Mouse (Mus musculus) urinary bladder, postnatal 25 days (tissue): ENCODE measurements around the gene Slc7a5.

ENCODE experiments used
- DNase-seq: peaks from one replicate; pipeline ENCODE4 v3.0.0; 2022; ENCODE audit warnings: low spot score

The Slc7a5 gene

DNA sequence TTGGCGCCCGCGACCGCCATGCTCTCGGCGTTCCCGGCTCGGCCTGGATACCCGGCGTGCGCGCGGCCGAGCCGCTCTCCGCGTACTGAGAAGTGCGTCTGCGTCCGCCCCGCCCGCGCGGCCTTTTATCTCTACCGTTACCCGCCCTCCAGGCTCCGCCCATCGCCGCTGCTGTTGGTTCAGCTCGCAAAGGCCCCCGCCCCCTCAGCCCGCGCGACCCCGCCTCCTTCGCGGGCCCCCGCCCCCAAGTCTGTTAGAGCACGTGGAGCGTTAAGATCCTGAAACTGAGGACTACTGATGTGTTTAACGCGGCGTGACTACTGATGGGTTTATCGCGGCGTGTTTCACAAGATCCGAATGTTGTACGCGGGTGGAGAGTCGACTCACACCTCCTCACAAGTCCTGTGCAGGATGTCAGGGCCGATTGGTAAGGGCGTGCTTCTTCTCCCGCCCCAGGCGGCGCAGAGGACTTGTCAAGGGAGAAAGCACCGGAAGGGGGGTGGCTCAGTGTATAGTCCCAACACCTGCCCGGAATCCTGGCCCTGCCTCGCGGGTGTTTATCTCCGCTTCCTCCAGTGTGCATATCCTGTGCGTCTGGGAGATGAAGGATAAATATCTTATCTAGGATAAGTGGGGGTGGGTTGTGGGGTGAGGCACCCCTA, at the start of gene Slc7a5:
Gene Slc7a5 (minus strand): TSS at position 108 of the 662 bp plus-strand sequence.
- peak; percentile 99 for DNase-seq

DNA sequence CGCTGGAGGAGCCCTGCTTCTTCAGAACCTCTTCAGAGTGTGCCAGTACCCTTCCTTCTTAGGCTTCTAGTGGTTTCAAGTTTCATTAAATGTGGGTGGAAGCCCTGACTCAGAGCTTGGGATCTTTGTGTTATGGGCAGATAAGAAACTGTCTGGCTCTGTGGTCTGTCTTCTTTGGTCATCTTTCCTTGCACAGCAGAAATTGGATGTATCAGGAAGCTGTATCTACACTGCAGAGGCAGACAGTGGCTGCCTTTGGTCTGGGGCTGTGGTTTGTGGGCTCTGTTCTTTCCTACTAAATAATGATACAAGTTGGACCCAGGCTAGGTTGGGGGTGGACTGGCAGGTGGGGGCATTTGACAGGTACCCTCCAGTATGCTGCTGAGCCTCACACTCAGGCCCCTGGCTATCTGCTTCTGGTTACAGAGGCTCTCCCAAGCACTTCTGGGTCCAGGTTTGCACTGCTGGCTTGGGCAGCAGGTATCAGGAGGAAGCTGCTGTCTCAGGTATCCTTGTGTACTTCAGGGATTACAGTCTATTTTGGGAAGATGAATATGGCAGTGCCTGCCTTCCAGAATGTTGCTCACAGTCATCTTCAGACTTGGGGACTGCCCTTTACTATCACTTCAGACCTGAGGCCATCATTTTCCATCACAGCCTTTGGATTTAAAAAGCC, 48.5 kb upstream of the Slc7a5 start:
- DNase-seq, result no peak

DNA sequence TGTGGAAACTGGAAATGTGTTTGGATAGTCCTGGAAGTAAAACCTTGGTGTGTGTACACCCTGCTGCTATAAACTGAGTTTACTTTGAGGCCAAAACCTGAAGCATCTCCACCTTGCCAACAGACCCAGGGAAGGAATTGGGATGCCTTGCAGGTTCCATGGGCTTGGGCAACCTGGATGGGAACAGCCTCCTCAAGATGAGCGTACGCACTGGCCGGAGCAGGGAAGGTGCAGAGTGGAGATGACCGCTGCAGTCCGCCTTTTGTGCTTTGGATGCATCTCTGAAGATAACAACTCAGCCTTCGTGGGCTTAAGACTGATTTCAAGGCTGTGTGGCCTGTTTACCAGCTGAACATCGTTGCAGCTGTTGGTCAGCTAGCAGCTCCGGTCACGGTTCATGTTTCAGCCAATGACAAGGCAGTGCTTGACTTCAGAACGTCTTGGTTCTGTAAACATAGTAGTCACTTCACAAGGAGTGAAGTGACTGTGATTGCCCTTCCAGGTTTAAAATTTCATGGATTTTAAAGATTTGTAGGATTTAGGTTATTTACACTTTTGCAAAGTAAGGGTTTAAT, 47.6 kb upstream of the Slc7a5 start:
- DNase-seq, result no peak

DNA sequence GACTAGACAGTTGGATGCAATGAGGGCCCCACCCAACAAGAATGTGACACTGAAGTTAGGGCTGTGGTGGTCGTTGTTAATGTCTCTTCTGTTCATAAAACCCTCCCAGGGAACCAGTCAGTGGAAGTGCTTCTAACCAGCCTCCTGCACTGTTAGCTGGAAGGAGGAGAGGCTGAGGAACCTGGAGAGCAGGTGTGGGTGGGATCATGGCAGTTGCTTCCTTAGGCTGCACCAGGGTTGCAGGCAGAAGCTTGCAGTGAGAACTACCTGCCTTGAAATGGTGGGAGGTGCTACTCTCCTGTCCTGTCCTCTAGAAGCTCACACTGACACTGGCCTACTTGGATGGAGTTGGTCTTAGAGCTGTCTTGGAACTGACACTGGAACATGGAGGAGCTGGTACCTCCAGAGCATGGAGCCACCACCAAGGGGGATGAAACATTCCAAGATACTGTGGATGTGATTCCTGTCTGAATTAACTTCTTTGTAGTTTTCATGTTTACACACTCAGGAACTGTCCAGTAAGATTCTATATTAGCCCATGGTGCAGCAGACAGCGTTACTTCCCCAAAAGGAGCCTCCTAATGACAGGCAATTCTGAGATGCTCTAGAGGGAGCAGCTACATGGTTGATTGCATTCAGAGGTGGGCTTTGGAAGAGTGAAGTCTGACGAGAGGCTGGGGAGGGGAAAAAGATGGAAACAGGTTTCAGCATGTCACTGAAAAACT, 46.5 kb upstream of the Slc7a5 start:
- DNase-seq, result no peak

DNA sequence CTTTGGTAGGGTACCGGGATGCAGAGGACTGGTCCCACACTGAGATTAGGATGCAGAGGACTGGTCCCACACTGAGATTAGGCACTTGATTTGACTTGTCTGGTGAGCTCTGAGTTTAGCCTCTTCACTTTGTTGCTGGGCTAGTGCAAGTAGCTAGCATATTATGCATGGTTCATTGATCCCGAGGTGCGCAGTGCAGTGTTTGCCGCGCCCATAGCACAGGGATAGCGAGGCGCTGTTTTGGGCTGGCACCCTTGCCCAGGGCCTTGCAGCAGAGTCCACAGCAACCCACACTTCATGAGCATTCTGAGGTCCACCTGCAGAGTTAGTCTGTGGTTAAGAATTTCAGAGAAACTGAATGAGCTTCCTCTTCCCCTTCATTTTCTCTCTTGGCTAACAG, 45.3 kb upstream of the Slc7a5 start:
- DNase-seq, result no peak

DNA sequence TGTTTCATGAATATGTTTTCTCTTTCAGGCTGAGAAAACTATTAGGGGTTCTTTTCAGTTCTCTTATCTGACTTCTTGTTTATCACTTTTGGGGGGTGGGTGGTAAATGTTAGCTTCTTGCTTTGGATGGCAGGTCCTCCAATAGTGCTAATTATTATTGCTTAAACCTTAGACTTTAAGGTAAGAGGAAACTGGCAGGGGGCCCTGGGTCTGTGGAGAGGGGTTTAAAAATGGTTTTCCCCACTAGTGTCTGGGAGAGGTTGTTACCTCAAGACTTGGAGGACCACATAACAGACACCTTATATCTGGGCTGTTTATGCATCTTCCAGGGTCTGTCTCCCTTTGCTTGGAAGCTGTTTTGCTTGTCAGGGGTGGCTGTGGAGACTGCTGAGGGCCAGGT, 44.6 kb upstream of the Slc7a5 start:
- no peak for DNase-seq

DNA sequence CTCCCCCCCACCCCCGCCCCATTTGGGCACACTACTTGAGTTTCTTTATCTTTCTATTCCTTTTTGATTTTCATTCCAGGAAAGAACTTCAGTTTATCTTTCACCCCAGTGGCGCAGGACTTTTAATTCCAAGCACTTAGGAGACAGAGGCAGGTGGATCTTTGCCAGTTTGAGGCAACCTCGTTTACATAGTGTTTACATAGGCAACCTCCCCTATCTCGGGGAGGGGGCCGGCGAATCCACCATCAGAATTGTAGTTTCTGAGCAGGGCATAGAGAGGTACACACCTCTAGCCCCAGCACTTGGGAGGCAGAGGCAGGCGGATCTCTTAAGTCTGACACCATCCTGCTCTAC, 44.1 kb upstream of the Slc7a5 start:
- no peak for DNase-seq

DNA sequence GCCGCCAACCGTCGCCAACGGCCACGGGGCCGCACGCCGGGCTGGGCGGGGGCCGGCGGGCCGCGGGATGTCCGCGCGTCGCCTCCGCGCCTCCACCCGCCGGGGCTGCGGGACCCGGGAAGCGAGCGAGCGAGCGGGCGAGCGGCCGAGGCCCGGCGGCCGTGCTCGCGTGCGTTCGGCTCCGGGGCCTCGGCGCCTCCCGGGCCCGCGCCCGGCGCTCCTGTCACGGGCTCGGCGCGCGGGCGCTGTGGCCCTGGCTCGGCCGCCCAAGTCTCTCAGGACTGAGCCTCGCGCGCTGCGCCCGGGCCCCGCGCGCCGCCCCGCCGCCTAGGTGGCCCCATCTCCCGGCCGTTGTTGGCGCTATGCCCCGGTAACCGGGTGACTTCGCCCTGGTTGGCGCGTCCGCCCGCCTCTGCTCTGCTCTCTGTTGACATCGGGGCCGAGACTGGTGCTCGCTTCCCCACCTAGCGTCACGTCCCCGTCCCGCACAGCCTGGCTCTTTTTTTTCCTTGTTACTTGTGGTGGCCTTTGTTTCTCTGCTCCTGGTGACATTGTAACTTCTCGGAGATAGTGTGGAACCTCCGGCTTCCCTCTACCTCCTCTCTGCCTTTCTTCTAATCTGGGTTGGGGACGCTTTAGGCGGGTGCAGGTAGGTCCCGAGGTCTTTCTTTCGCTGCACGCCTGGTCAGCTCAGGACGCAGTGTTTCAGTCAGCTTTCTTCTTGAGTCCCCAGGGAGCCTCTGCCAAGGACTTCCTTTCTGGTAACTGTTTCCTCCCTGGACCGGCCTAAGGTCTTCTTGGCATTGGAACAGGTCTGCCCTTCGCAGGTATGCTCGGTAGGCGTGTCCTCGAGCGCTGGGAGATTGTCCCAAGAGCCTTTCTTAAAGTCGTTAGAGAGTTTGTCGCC, 43.5 kb upstream of the Slc7a5 start:
- DNase-seq, result peak; percentile 47

DNA sequence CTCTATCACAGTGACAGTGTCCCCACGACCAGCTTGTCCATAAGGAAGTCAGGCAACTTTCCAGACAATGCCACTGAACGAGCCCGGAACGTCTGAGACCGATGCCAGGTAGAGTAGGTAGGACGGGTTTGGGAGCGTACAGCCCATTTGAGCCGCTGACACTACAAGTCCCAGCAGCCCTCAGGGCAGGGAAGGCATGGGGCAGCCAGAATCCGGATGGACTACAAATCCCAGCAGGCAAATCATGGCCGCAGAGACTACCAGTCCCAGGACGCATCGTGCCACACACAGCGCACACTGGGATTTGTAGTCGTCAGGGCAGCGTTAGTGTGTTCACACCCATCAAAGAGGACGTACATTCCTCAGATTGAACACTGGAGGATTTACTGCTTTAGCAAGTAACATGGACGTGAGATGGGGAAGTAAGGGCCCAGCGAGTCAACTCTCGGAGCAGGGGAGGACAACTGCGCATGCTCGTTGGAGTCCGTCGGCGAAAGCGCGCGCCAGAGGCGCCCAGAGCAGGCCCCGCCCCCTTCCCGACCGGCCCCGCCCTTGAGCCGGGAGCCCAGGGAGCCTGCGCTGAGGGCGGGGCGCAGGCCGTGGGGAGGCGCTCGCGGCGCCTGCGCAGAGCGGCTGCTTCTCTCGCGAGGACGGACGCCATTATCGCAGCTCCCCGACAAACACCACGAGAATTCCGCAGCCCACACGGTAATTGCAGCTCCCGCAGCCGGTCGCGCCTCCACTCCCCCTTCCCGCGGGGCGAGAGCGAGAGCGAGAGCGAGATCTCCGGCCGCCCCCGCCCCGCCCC, 42.7 kb upstream of the Slc7a5 start:
- peak; percentile 98 for DNase-seq

DNA sequence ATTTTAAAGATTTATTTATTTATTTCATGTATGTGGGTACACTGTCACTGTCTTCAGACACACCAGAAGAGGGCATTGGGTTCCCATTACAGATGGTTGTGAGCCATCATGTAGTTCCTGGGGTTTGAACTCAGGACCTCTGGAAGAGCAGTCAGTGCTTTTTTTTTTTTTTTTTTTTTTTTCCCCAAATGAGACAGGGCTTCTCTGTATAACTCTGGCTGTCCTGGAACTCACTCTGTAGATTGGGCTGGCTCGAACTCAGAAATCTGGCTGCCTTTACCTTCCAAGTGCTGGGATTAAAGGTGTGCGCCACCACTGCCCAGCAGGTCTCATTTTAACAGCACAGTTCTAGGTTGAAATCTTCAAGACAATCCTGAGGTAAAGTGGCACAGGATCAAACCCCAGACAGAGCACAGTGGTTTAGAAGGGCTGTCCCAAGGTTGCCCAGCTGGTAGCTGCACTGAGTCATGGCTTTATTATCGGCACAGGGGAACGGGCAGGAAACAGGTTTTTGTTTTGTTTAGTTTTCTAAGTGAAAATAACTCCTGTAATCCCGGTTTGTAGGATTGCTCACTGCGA, 41.8 kb upstream of the Slc7a5 start, which contains the start of gene Banp:
Gene Banp (plus strand): TSS at position 529 of the 579 bp plus-strand sequence.
- no peak for DNase-seq

DNA sequence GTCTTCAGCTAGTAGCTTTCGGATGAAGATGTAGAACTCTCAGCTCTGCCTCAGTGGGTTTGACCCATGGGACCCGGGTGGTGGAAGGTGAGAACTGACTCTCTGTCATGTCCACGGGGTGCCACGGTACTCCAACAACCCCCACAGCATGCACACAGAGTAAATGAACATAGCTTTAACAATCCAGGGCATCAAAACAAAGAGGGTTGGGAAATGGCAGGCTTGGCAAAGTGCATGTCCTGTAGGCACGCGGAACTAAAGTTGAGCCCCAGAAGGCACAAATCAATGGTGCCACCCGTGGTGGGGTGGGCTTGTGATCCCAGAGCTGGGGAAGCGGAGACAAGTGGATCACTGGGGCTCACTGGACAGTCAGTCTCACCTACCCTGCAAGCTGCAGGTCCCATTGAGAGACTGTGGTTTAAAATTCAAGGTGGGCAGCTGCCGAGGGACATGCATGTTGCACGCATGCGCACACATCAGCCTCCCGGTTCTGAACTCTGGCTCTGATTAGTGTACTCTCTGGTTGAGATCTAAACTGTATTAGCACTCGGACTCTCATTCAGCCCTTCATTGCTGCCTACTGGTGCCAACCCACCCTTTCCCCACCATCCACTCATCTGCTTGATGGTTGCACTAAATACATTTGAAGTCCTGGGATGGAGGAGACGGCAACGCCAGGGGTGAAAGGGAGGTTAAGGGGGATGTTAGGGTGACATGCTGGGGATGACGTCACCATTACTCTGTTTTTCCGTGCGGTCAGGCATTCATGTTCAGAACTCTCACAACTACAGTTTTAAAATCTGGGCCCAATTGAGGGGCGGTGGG, 41.0 kb upstream of the Slc7a5 start:
- DNase-seq, result no peak

DNA sequence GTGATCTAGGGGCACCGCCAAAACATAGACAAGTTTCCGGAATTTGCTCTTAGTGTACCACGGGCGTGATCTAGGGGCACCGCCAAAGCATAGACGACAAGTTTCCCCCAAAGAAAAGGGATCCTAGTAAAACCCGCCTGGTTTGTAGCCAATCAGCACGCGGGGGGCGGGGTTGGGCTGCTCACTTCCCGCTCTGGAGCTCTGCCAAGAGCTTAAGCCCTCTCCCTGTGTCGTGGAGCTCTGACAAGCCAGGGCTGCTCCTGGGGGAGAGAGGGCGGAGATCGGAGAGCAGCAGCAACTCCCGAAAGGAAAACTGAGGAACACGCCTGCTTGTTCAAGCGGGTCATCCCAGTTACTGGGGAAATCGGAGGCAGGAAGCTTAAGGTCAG, 40.3 kb upstream of the Slc7a5 start:
- peak; percentile 90 for DNase-seq

DNA sequence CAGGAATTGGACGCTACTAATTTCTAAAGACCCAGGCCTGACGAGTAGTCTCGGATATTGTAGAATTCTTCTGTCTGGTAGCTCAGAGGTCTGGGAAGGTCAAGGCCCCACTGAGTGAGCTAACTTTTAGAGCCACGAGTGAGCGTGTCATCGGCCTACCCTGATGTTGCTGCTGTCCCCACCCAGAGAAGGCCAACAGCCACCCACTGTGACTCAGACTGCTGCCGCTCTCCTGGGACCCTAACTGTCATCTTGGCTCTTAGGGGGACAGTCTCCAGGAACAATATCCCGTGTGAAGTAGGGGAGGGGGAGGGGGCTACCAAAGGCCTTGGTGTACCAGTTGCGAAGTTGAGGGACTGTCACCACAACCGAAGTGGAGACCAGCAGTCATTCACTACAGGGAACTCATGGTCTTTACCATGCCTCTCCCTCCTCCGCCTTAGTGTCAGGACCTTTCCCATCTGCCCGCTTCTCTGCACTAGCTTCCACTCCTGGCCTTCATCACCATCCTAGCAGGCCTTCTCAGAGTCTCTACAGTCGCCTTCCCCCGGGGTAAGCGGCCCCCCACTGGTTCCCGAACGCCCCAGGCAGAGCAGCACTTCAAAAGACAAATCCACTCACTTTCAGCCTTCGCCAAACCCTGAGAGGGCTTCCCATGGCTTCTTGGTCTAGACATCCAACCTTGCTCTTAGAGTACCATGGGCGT, 39.7 kb upstream of the Slc7a5 start:
- DNase-seq, result no peak

DNA sequence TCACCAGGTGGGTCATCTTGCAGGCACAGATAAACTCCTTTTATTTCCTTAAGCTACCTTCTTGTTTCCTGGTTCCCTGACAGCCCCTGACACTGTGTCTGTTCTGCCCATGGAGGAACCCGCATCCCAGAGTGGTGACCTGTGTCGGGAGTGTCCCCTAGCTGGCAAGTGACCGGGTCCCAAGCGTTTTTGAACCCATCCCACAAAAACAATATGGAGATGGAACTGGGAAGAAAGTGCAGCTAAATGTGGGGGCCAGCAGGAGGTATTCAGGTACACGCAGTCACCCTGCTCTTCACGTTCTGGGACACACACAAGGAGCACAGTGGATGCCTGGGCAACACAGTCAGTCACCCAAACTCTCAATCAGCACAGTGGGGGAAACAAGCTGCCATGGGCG, 38.9 kb upstream of the Slc7a5 start:
- DNase-seq, result no peak

DNA sequence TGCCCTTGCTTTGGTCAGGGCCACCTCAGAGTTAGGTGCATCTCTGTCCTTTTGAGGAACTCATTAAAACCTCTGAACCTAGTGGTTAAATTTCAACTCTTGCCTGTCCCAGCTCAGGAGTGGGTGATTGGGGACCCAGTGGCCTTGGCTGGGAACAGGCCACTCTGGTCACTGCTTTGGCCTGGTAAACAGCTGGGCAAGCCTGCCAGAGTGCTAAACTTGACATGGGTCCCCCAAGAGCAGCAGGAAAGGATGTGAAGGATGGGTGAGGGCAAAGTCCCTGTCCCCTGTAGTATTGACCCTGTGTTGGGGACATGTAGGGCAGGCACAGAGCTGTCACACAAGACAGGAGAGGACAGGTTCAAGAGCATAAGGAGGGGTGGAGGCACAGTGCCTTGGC, 37.3 kb upstream of the Slc7a5 start, which contains the start of gene Car5a:
Gene Car5a (minus strand): TSS at position 74 of the 400 bp plus-strand sequence.
- no peak for DNase-seq

DNA sequence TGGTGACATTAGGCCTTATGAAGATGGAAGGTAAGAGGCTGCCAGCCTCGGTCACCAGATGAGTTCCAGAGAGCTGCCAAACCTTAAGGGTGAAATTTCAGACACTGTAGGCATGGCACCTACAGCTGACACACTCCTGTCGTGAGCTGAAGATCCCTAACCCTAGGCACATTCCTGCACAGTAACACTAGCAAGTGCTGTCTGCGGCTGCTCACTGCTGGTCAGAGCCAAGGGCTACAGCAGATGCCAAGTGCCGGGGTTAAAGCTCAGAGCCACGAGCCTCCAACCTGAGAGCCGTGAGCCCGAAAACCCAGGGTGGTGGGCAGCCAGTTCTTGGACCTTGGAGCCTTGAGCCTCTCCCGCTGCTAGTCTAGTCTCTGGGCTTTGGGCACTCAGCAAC, 36.2 kb upstream of the Slc7a5 start:
- no peak for DNase-seq

DNA sequence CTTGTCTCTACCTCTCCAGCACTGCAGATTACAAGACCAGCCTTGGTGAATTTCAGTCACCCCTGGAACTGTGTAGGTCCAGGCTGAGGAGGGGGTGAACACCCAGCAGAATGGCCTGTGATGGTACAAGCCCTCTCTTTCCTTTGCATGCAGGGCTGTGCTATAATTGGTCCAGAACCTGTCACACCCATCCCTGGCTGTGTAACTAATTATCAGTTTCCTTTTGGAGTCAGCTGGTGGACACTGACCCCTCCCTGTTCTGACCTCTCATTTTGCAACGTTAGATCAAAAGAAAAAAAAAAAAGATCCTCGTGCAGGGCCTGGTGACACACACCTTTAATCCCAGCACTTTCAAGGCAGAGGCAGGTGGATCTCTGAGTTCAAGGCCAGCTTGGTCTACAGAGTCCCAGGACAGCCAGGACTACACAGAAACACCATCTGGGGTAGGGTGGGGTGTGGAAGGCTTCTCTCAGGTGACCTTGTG, 35.6 kb upstream of the Slc7a5 start:
- DNase-seq, result no peak

DNA sequence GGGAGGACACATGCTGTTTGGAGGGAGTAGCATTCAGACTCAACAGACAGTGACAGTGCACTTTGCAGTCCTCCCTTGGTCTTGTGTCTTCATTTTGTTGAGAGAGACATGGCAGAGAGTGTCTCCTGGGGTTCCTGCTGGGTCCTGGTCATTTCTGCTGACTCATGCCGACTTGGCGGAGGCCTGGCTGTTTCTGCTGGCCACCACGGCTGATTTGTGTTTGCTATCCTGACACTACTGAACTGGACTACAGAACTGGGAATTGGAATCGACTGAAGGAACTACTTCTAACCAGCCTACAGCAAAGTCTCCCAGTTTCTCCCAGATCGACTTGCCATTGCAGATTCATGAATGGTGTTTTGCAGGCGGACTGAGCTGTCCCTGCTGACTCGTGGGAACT, 31.2 kb upstream of the Slc7a5 start:
- no peak for DNase-seq

DNA sequence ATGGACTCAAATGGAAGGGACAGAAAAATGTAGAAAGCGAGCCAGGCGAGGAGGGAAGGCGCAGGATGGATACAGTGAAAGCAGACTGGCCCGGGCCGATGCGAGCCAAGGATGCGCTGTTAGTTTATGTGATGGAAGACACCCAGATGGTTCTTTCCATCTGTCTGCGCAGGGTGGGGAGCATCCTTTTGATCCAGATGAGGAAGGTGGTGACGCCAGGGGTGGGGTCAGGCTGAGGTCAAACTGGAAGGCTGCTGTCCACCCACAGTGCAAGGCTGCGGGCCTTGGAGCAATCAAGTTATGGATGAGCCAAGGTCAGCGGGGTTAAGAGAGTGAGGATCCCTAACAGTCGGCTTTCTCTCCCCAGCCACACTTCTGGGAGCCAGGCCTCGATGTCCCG, 28.9 kb upstream of the Slc7a5 start:
- peak; percentile 54 for DNase-seq
